Mouse (Mus musculus): ENCODE measurements at regions not wholly inside any gene's neighbourhood (a gene's known extent, or its start where the extent isn't known, plus 50 kb on each side); places are given as distances from the start of the nearest gene placed in this dataset.

GRCm38 (mm10) chr8:88417307-88418095 is 55.5 kb upstream of the Brd7 start:
- no peak for DNase-seq

DNA sequence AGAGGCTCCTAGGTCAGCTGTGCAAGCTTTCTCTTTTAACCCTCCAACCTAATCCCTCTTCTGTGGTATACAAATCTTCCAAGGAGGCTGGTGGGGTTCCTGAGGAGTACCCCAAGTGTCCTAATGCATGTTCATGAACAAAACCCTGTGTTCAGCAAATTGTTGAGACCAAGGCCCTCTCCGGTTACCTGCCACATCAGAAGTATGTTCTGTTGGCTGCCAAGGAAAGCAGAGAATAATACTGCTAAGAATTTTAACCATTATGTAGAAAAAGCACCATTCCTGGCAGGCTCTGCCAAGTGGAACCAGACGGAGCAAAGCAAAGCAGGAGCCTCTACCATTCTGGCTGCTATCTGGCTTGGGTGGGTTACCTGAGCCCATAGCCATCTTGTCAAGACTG is 61.3 kb upstream of the Brd7 start:
- DNase-seq = no peak

- no peak for DNase-seq
These were observed 66.6 kb upstream of the Brd7 start for GRCm38 (mm10) chr8:88428560-88428959.

- DNase-seq = no peak
These were observed 69.4 kb upstream of the Brd7 start for GRCm38 (mm10) chr8:88431389-88431788.

DNA sequence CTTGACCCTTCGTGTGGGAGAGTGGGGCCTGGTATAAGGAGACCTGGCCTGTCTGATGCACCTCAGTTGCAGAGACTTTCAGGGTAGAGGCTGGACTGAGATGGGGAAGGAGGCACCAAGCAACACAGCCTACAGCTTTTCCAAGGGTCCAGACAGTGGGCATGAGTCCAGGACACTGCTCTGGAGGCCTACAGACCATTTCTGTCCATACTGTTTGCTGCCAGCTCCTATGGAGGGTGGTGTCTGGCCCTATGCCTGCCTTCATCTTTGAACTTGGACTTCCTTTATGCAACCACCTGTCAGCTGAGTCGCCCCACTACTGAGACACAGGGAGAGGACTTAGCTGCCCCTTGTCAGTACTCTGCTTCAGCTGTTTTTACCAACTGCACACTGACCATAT is 73.7 kb upstream of the Brd7 start:
- DNase-seq = no peak

DNA sequence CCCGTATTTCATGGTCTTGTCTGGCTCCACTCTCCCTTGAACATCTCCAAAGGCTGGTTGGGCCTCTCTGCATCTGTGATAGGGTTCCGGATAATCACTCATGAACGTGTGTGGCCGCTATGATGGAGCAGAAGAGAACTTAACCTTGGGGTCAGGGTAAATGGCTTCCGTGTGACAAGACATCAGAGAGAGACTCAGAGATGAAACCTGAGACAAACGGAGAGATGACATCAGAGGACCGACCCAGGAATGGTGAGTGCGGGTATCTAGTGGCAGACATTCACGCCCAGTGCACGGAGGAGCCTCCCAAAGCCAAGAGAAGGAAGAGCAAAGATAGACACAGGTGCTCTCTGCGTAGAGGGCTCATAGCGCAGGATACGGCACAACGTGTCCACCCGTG is 78.2 kb upstream of the Brd7 start:
- DNase-seq = no peak

GRCm38 (mm10) chr8:88443397-88443796 is 77.8 kb upstream of the Nkd1 start:
- DNase-seq = no peak

GRCm38 (mm10) chr8:88447406-88447805 is 73.7 kb upstream of the Nkd1 start:
- no peak for DNase-seq

DNA sequence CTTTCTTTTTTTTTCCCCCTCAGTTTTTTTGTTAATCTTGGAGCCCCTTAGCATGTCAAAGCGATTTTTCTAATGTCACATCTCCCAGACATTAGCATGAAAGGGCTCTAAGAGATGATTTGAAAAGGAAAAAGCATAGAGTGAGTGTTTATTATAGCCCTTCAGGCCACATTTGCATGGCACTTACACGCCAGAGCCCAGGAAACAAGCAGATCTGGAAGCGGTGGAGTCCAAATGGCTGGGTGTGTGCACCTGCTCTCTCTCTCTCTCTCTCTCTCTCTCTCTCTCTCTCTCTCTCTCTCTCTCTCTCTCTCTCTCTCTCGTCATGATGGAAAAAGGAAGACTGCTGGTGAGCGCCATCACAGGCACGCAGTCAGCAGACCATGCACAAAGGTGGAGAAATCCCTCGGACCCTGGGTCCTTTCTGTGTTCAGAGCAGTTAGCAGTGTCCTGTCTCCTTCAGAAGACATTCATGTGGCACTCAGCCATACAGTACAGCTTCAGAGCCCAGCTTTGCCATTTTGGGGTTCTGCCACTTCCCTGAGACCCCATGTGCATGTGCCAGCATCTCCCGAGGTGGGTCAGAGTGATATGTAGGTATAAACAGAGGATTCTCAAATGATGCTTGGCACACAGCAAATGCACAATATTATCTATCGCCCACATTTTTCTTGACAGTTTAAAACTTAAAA is 73.2 kb upstream of the Nkd1 start:
- no peak for DNase-seq

- no peak for DNase-seq
These were observed 72.2 kb upstream of the Nkd1 start for GRCm38 (mm10) chr8:88449001-88449400.

DNA sequence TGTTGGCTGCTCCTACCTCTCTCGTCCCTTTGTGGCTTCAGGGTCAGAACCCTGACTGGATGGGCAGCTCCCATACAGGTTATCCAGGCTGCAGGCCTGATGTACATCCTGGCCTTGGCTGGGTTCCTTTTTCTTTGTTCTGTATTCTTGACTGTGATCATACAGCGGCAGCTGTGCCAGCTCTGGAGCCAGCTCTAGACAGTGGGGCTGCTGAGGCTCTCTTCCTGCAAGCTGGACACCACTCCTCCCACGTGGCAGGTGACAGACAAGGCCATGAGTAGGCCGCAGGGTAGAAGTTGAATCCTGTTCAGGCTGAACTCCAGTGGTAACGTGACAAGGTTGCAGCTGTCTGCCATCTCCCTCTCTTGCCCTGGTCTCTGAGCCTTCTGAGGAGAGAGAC is 71.6 kb upstream of the Nkd1 start:
- no peak for DNase-seq

DNA sequence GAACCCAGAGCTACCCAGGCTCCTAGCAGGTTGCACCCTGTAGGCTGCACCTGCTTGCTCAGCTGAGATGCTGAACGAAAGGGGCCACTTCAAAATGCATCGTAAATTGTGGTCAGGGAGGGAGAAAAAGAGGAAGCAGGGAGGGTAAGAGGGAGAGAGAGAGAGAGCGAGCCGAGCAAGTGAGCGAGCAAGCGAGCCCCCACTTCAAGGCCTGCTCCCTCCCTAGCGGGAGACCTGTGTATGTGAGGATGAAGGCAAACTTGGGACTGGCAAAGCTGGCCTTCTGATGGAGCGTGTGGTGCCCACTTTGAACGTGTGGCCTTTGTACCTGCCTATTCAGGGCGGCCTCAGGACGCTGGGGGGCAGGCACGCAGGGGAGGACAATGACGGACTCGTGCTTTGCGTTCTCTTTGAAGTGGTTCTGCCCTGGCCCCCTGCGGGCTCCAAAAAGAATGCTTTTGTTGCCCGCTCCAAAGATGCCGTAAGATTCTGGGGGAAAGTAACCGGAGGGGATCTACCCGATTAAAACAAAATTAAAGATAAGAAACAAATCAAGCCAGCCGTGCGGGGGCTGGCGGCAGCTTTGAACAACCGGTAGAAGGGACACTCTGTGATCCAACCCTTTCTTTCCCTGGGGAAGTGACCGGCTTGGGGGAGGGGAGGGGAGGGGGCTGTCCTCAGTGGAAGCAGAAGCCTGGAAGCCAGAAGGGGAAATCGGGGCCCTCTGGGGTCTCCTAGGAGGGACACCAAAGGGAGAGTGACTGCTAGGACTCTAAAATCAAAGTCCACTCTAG is 70.1 kb upstream of the Nkd1 start:
- no peak for DNase-seq

DNA sequence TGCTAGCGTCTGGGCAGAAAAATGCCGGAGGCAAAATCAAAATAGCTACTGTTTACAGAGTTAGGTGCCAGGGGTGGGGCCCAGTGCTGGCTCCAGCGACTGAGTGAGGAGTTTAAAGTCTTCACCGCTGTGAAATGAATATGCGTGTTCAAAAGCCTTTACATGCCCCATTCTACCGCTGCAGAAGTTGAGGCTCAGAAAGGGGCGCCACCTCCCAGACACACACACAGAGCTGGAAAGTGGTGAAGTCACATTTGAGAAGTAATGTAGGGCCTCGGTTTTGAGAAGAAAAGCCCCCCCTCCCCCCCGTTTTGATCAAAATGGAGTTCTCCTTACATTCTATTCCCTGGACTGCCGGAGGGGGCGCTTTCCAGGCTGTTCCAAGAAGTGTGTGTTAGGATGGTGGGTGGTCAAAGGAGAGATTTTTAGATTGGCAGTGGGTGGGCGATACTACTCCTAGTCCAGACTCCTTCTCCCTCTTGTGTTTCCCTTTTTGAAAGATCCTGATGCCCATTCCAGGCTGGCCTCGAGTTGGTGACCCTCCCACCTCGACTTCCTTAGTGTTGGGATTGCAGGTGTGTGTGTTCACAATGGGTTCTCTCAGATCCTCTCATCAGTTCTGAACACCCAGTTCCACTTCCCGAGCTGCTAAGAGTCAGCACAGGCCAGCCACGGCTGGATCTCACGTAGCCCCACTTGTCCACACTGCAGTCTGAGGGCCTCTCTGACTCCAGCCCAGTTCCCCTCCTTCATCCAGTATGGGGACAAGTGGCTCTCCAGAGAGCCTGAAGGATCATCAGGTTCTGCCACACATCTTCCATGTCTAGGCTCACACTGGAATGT is 69.3 kb upstream of the Nkd1 start:
- DNase-seq = no peak

GRCm38 (mm10) chr8:88452501-88452847 is 68.7 kb upstream of the Nkd1 start:
- no peak for DNase-seq

- peak; percentile 16 to 37 for DNase-seq
These were observed 67.0 kb upstream of the Nkd1 start for GRCm38 (mm10) chr8:88454048-88454696.

DNA sequence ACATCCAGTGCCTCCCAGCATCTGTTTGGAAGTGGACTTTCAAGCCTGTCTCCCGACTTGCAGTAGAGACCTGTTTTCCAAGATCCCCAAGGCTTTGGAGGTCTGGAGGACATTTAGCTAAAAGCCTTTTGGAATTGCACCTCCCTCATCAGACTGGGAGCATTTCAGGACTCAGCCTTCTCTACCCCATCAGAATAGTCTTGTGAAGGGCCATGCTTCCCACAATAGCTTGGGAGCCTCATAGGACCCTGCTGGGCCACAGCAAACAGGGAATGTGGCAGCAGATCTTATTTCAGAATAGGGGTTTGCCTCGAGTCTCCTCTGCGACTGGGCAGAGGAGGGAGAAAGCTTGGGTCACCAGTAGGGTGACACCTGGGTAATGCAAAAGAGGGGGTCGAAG is 66.2 kb upstream of the Nkd1 start:
- no peak for DNase-seq

DNA sequence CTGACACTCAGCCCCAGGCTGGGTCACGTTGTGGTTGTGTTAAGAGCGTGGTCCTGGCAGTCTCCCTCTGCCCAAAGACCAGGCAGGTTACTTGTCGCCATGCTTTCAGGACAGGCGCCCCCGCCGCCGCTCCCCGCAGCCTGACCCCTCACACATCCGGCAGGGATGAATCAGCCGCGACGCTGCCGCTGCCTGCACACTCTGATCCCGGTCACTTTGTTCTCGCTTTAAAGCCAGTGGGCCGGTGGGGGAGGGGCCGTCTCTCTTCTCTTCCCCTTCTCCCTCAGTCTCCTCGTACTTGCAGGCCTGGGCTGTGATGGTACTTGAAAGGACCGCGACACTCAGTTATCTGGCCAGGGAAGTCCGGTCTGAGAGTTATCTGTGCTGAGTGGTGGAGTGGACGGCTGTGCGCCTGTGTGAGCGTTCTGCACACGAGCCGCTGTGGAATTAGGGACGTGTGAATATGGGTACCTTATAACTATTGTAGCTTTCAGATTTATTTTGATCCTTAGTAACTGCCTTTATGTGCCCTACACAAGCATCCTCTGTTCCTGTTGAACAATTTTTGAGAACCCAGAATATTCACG is 65.6 kb upstream of the Nkd1 start:
- DNase-seq = no peak

DNA sequence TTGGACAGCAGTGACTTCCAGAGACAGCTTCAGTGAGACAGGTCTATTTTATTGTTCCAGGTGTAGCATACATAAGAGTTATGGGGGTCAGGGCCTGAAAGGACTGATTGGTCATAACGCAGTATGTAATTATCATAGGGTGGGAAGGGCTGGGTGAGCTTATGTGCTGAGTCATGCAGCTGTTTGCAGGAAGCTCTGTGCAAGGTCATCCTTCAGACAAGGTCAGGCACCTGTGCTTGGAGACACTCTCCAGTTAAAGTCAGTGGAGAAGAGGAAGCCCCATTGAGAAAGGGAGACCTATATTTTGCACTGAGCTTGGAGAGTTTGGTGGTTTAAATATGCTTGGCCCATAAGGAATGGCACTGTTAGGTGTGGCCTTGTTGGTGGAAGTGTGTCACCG is 62.0 kb upstream of the Nkd1 start:
- no peak for DNase-seq

- no peak for DNase-seq
These were observed 53.4 kb upstream of the Nkd1 start for GRCm38 (mm10) chr8:88467756-88468155.

- no peak for DNase-seq
These were observed 50.2 kb upstream of the Nkd1 start for GRCm38 (mm10) chr8:88470931-88471455.
